Mouse (Mus musculus): Measurements from ENCODE around the gene Foxp1. TPM values are rescaled to one million over a fixed set of nuclear protein-coding genes. Genes with fewer than 3 reads are reported as not detected.

Gene Foxp1
- polyA plus RNA-seq, 1 experiment from 2014 or later, result 107 TPM

GRCm38 (mm10) chr6:98930652-98931300 lies 591.7 kb downstream of the Foxp1 start:
- no peak for DNase-seq (ENCODE audit: low spot score)
- no peaks in the 10 kb centered on the region for H3K27me3 ChIP-seq (replicated peaks; ENCODE audit: low read depth, poor library complexity, severe bottlenecking)
- H3K36me3 ChIP-seq (replicated peaks), result peaks cover 73% of the 10 kb centered on the region
- H3K4me3 ChIP-seq, result no peak overlapping the region
- H3K4me1 ChIP-seq, result no peaks in the 10 kb centered on the region
- H3K9me3 ChIP-seq, result no peaks in the 10 kb centered on the region; the same call in 1 of the 2 replicates
- no peak overlapping the region for H3K27ac ChIP-seq (replicated peaks)
- WGBS, result 91% methylated on average over 15 of the region's 15 CpGs

DNA sequence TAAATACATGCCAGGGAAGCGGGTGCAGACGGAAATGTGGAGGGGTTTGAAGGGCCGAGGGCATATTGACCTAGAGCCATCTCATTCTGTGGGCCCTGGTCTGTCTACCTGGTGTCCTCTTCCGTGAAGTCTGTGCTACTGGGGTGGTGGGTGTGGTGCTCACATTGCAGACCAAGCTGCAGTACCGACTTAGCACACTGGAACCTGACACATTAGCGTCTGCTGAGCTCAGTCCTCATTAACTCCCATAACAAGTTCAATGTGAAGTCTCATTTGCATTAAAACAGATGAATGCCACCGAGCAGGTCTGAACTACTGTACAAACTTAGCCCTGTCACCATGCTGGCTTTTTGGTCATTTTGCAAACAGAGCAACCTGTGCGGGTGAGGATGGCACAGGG lies 594.2 kb downstream of the Foxp1 start:
- H3K27ac ChIP-seq (replicated peaks), result no peak overlapping the region
- no peak for DNase-seq (ENCODE audit: low spot score)
- no peak overlapping the region for H3K4me3 ChIP-seq
- H3K27me3 ChIP-seq (replicated peaks; ENCODE audit: low read depth, poor library complexity, severe bottlenecking), result no peaks in the 10 kb centered on the region
- peaks cover 68% of the 10 kb centered on the region for H3K36me3 ChIP-seq (replicated peaks)
- no peaks in the 10 kb centered on the region; the same call in 1 of the 2 replicates for H3K9me3 ChIP-seq
- no peaks in the 10 kb centered on the region for H3K4me1 ChIP-seq
- WGBS, result 90% methylated on average over 8 of the region's 8 CpGs

GRCm38 (mm10) chr6:98901259-98901658 lies 621.3 kb downstream of the Foxp1 start:
- WGBS, result 94% methylated on average over 6 of the region's 6 CpGs

GRCm38 (mm10) chr6:98878208-98878607 lies 644.3 kb downstream of the Foxp1 start:
- no peaks in the 10 kb centered on the region for H3K36me3 ChIP-seq (replicated peaks)
- H3K27ac ChIP-seq (replicated peaks), result no peak overlapping the region
- no peaks in the 10 kb centered on the region for H3K27me3 ChIP-seq (replicated peaks; ENCODE audit: low read depth, poor library complexity, severe bottlenecking)
- no peaks in the 10 kb centered on the region for H3K4me1 ChIP-seq
- no peak for DNase-seq (ENCODE audit: low spot score)
- H3K9me3 ChIP-seq, result no peaks in the 10 kb centered on the region
- no peak overlapping the region for H3K4me3 ChIP-seq
- 89% methylated on average over 1 of the region's 1 CpGs for WGBS

More at GRCm38 (mm10) chr6:98901259-98901658, 621.3 kb downstream of the Foxp1 start:
- H3K36me3 ChIP-seq (replicated peaks), result no peaks in the 10 kb centered on the region
- no peak overlapping the region for H3K4me3 ChIP-seq
- no peaks in the 10 kb centered on the region for H3K9me3 ChIP-seq
- no peak overlapping the region for H3K27ac ChIP-seq (replicated peaks)
- no peaks in the 10 kb centered on the region for H3K27me3 ChIP-seq (replicated peaks; ENCODE audit: low read depth, poor library complexity, severe bottlenecking)
- no peak for DNase-seq (ENCODE audit: low spot score)
- no peaks in the 10 kb centered on the region for H3K4me1 ChIP-seq

- no peak for DNase-seq (ENCODE audit: low spot score)
- H3K4me1 ChIP-seq, result peaks cover 6% of the 10 kb centered on the region; the same call in 1 of the 2 replicates
- no peak overlapping the region for H3K27ac ChIP-seq (replicated peaks)
- H3K4me3 ChIP-seq, result no peak overlapping the region
- no peaks in the 10 kb centered on the region for H3K36me3 ChIP-seq (replicated peaks)
- H3K9me3 ChIP-seq, result no peaks in the 10 kb centered on the region
- no peaks in the 10 kb centered on the region for H3K27me3 ChIP-seq (replicated peaks; ENCODE audit: low read depth, poor library complexity, severe bottlenecking)
- WGBS, result 78% methylated on average over 2 of the region's 2 CpGs
These were observed 646.1 kb downstream of the Foxp1 start for GRCm38 (mm10) chr6:98876401-98876800.

Small RNA genes lying within 50 kb of the gene (microRNA-seq; reads per million reads assigned to microRNA genes)
- gene Gm22328 (not detected), gene Gm49348 (not detected)

Other genes starting within 250 kb of the Foxp1 start
- gene Eif4e3, start 144.1 kb upstream of the Foxp1 start, polyA plus RNA-seq (2016; fragmentation: Nextera tagmentation; extraction: Ambion mirVana), result 14.2 and 16.5 TPM in 2 replicates
- 3.1 and 4.5 TPM in 2 replicates for gene Gm20696, start 144.1 kb upstream of the Foxp1 start, polyA plus RNA-seq (2016; fragmentation: Nextera tagmentation; extraction: Ambion mirVana)
- gene Gpr27, start 170.0 kb upstream of the Foxp1 start, polyA plus RNA-seq (2016; fragmentation: Nextera tagmentation; extraction: Ambion mirVana), result 1.5 and 2.1 TPM in 2 replicates
- gene Prok2, start 203.7 kb upstream of the Foxp1 start, polyA plus RNA-seq (2016; fragmentation: Nextera tagmentation; extraction: Ambion mirVana), result 0.14 and 0.34 TPM in 2 replicates

Measured in embryonic facial prominence, embryonic 10.5 days (tissue).